Mouse (Mus musculus): ENCODE measurements around the gene Gm773.
"Not testable (repeated sequence)": the region's sequence is repeated elsewhere in the genome, so short reads cannot be mapped to it uniquely, and the experiment has no call there.

Gene Gm773

GRCm38 (mm10) chrX:56212771-56213170 lies at the start of gene Gm773:
Gene Gm773 (minus strand): TSS chrX:56212881.
- no peak for DNase-seq (ENCODE audit: low read depth, low spot score)

GRCm38 (mm10) chrX:56186449-56186848 lies 26.2 kb downstream of the Gm773 start:
- DNase-seq (ENCODE audit: low read depth, low spot score), result not testable (repeated sequence)

- DNase-seq (ENCODE audit: low read depth, low spot score), result no peak
These were observed 61.3 kb downstream of the Gm773 start for GRCm38 (mm10) chrX:56151396-56151795.

Data from skeletal muscle tissue, adult 2 months (tissue).